Mouse (Mus musculus) adrenal gland, postnatal 10 days (tissue): Measurements from ENCODE around the gene Gm10570. TPM values are rescaled to one million over a fixed set of nuclear protein-coding genes. Genes with fewer than 3 reads are reported as not detected.

Experiments
- DNase-seq: peaks from one replicate; pipeline ENCODE4 v3.0.0; 2021; ENCODE audit warnings: mixed read lengths
- total RNA-seq, 2 experiments: library from RNA; stranded (reverse); gene quantifications; 2 replicates each; pipeline ENCODE4 v1.2.3; 2021

The Gm10570 gene
- total RNA-seq, 2 experiments from 2014 or later = 1.3 TPM; not detected in 1

GRCm38 (mm10) chr4:130304746-130305145 lies 3.7 kb downstream of the Gm10570 start:
- no peak for DNase-seq

GRCm38 (mm10) chr4:130302285-130302870 lies 6.1 kb downstream of the Gm10570 start:
- DNase-seq = no peak

- no peak for DNase-seq
Measured at GRCm38 (mm10) chr4:130299629-130300018, 8.8 kb downstream of the Gm10570 start.

DNA sequence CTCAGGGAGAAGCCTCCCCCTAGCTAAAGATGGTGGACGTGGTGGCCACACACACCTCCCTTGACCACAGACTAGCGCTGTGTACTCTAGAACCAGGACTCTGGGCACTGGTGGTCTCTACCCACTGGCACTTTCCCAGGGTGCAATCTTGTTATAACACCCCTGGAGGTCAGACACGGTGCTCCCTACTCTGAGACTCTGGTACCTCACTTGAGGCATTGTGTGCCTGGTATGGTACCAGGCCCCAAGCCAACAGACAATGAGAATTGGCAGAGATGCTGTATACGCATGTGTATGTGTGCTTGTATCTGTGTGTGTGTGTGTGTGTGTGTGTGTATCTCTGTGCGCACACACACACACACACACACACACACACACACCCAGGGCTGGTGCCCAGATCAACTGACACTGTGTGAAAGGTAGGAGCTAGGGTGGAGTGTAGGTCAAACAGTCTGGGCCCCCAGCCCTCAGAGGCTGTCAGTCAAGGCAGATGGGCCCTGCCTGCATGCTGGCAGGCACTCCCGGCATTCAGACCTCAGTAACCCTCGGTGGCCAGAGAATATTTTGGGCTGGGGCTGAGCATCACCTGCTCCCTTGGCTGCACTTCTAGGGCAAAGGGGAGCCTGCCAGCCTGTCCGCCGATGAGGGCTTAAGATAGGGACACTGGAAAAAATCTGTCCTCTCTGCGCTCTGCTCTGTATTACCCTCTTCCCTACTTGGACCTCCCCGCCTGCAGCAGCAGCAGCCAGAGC lies 9.4 kb downstream of the Gm10570 start:
- peak; percentile 54 for DNase-seq

- DNase-seq = no peak
Measured at GRCm38 (mm10) chr4:130297123-130297529, 11.3 kb downstream of the Gm10570 start.

DNA sequence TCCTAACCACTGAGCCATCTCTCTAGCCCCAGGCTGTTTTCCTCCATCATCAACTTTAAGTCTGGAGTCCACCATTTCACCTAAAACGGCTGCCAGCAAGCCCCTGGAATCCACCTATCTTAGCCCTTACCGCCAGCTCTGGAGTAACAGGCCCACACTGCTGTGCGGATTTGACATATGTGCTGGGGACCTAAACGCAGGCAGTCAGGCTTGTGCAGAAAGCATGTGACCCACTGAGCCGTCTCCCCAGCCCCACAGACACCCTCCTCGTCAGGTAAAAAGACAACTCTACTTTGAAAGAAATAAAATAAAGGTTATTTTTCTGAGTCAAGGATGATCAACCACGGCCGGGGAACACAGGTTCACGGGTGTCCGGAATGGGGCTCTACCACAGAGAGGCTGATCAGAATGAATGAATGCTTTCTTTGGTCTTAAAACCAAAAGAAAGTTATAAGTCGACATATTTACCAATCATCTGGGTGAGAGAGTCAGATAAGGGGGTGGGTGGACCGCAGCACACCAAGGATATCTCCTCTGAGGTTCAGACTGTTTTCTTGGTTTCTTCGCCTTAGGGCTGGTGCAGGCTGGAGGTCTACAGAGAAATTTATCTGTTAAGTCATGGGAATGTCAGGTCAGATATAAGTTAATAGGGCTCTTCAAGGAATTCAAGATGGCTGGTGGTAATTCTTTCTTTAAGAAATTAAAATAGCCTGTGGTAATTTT lies 12.1 kb downstream of the Gm10570 start:
- DNase-seq = no peak

- peak; percentile 36 for DNase-seq
Measured at GRCm38 (mm10) chr4:130295047-130295745, 13.3 kb downstream of the Gm10570 start.

GRCm38 (mm10) chr4:130294513-130294912 lies 14.0 kb downstream of the Gm10570 start:
- no peak for DNase-seq

DNA sequence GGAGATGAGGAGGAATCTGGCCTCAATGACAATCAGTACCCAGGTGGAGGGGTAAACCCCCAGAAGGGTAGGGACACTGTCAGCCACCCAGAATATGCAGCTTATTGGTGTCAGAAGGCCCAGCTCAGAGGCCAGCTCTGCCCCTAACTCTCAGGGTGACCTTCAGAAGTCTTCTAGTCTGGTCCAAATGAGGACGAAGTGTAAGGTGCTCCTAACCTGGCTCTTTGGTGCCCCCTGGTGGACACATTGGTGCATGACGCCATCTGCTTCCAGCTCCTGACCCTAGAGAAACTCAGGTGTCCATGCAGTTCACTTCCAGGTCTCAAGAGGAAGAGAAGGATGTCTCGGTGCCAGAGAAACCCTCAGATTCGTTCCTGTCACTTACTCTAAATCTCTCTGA lies 16.2 kb downstream of the Gm10570 start:
- peak; percentile 87 for DNase-seq

DNA sequence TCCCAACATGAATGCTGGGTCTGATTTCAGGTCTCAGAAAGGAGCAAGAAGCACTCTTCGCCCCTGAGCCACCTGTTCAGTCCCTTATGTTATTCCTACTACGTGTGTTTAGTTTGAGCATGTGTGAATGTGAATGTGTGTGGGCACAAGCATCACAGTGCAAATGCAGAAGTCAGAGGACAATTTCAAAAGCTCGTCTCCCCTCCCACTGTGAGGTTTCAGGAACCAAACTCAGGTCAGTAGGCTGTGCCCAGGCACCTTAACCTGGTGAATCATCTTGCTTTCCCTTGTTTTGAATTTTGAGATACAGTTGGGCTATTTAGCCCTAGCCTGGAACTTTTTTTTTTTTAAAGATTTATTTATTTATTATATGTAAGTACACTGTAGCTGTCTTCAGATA lies 18.6 kb downstream of the Gm10570 start:
- DNase-seq = no peak

GRCm38 (mm10) chr4:130286531-130286930 lies 21.9 kb downstream of the Gm10570 start:
- DNase-seq = no peak

- DNase-seq = no peak
Measured at GRCm38 (mm10) chr4:130283826-130284225, 24.6 kb downstream of the Gm10570 start.

- no peak for DNase-seq
Measured at GRCm38 (mm10) chr4:130282856-130283255, 25.6 kb downstream of the Gm10570 start.

GRCm38 (mm10) chr4:130279105-130279504 lies 29.4 kb downstream of the Gm10570 start, which contains the start of gene Serinc2:
Gene Serinc2, minus strand, starts transcription at chr4:130279205.
- DNase-seq = no peak

DNA sequence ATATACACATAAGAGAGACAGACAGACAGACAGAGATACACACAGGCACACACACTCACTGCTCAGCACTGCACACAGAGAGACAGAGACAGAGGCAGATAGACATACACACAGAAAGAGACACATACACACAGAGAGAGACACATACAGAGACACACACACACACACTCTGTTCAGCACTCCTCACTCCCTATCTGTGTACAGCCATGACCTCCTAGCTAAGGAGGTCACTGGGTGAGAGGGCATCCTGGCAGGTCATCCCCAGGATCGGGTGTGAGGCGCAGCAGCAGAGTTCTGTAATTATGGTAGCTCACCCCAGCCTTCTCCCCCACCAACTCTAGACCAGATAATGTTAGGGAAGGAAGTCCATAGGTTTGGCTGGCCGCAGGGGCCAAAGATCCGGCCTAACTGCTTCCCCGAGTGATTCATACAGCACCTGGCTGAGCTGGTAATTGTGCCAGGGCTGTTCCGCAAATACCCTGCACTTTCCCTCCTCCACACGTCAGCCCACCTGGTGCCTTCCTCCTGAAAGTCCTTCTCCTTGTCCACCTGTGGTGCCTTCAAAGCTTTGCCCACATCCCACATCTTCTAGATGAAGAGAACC lies 31.8 kb downstream of the Gm10570 start:
- DNase-seq = no peak

- no peak for DNase-seq
Measured at GRCm38 (mm10) chr4:130275823-130276105, 32.7 kb downstream of the Gm10570 start.

DNA sequence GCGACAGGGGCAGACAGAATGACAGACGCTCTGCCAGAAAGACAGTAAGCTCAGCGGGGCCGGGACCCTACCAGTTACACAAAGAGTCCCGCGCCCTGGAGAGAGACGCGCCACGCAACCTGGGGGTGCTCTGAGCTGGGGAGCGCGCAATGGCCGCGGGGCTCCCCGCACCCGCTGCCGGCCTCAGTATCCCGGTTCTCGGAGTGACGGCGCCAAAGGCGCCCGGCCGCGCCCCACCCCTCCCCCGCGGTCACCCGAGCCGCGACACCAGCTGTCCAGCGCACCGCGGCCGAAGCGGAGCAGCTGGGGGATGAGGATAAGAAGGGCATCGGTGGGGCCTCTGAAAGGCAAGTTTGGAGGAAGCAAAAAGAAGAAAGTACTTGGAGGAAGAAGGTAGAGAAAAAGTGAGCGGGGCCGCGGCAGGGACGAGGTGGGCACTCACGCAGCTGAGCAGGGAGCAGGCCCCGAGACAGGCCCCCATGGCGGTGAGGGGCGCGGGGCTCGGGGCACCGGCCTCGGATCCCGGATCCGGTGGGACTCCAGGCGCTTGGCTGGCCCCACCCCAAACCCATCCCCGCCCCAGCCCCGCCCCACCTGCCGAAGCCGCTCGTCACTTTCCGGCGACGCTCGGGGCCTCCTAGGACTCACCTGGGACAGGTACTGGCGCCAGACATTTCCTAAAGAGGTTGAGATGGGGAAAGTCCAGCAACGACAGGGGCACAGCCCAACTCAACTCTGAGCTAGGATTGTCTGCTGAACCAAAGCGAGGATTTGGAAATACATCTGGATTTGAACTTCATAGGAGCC lies 33.3 kb downstream of the Gm10570 start:
- peak; percentile 16 for DNase-seq

GRCm38 (mm10) chr4:130274346-130275015 lies 34.0 kb downstream of the Gm10570 start:
- DNase-seq = no peak

- peak; percentile 66 for DNase-seq
Measured at GRCm38 (mm10) chr4:130273698-130274345, 34.7 kb downstream of the Gm10570 start.

- no peak for DNase-seq
Measured at GRCm38 (mm10) chr4:130270611-130271347, 37.7 kb downstream of the Gm10570 start.
